Mouse (Mus musculus): ENCODE results near the gene Get4. TPM values are rescaled to one million over a fixed set of nuclear protein-coding genes. Genes with fewer than 3 reads are reported as not detected.

The Get4 gene
- total RNA-seq (2023), result 10 to 100 TPM; 35.6 to 39.3 TPM

GRCm38 (mm10) chr5:139252081-139252909, at the start of gene Get4:
Gene Get4, plus strand, starts transcription at chr5:139252324.

Other genes starting within 250 kb of the Get4 start
- under 1 TPM in 1 of 2 experiments, not detected in 1; 0.44 TPM for gene Prkar1b, start 102.3 kb upstream of the Get4 start, total RNA-seq (2023)
- gene Dnaaf5, start 102.1 kb upstream of the Get4 start, total RNA-seq (2023), result 10 to 100 TPM; 19.1 to 22.5 TPM
- 10 to 100 TPM; 64.3 to 70.7 TPM for gene Sun1, start 51.7 kb upstream of the Get4 start, total RNA-seq (2023)
- 1 to 10 TPM; 6.6 to 7.2 TPM for gene Adap1, start 73.3 kb downstream of the Get4 start, total RNA-seq (2023)
- gene Cox19, start 99.1 kb downstream of the Get4 start, total RNA-seq (2023), result 10 to 100 TPM; 21.9 to 23.1 TPM
- gene Cyp2w1, start 100.3 kb downstream of the Get4 start, total RNA-seq (2023), result not detected
- 10 to 100 TPM; 38.0 to 41.7 TPM for gene Gpr146, start 125.4 kb downstream of the Get4 start, total RNA-seq (2023)
- gene C130050O18Rik, start 153.0 kb downstream of the Get4 start, total RNA-seq (2023), result under 1 TPM; 0.23 to 0.77 TPM
- gene Gper1, start 170.8 kb downstream of the Get4 start, total RNA-seq (2023), result not detected
- gene 3110082I17Rik, start 208.2 kb downstream of the Get4 start, total RNA-seq (2023), result 1 to 10 TPM; 4.7 to 5.6 TPM
- 10 to 100 TPM; 75.6 to 89.0 TPM for gene Zfand2a, start 232.2 kb downstream of the Get4 start, total RNA-seq (2023)

Data from T-cell, adult 66 days (primary cell).